Mouse (Mus musculus): ENCODE measurements around the gene Oas1a.
"Not testable (repeated sequence)": the region's sequence is repeated elsewhere in the genome, so short reads cannot be mapped to it uniquely, and the experiment has no call there.

The Oas1a gene

DNA sequence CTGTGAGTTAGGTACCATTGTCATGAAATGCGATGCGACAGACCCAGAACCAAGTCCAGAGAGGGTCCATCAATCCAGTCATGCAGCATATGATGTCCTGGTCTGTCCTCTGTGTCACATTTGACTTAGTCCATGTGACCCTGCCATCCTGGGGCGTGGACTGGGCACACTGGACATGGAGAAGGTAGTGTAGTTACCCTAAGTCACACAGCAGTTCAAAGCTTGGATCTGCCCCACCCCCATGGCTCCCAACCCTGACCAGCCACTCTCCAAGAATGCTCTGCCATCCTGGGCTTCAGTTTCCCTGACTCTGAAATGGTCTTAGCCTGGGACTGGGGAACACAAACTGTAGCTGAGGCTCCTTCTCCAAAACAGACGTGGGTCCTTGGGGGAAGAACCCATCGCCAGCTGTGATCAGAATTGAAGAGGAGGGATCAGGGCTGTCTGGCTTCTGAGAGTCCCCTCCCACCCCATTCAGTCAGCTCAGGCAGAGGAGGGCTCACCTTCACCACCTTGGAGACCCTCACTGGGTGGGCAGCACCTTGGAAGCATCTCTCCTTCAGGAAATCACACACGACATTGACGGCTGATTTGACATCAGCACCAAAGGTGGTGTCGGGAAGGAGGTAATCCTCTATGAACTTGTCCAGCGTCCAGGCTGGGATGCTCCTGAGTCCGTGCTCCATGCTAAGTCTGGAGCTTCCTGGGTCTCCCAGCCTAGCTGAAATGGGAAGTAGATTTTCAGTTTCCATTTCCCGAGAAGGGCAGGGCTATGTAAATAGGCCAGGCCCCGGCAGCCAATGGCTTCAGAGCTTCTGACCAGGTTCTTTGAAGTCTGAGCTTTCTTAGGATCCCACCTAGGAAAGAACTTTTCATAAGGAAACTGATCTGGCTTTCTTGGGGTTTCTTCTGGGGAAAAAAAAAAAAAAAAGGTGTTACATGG is at the start of gene Oas1a:
TSS of gene Oas1a (minus strand) at position 731 of the 943 bp plus-strand sequence.
- DNase-seq (ENCODE audit: low spot score in 2 of 2): not testable (repeated sequence)

DNA sequence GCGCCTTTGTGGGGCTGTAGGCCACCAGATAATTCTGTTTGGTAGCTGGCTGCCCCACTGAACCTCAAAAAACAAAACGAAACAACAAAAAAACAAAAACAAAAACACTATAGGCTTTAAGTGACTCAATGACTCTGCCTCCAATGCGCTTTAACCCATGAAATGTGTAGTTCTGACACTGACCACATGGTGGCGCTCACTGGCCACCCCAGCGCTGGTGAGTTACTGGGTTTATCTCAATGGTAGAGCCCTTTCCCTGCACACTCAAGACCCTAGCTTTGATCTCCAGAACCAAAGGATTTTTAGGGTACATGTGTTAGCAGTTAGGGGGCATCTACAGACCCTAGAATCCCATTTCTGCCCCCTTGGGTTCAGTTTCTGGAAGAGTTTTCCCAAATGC is 46.7 kb upstream of the Oas1a start:
- peak in 1 of 2 experiments; percentile 71 for DNase-seq (ENCODE audit: low spot score in 2 of 2)

DNA sequence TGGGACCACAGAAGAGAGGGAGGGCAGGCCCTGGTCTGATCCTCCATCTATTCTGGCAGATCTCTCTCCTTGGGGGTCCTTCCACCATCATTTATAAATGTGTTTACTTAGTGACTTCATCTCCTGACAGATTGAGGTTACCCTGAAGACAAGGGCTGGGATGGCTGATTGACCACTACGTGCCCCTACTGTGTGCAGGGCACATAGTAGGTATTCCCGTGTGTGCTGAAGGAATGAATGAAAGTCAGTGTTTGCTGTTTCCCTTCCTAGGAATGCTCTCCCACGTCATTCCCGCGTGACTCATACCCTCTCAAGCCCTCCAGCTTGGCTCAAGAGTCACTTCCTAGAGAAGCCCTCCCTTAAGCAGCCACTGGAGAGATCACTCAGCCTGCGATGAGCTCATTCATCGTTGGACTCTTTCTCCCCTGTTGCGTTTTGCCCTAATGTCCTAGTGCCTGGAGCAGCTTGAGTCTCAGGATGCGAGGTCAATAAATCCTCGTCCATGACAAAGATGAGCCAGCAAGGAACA is 45.0 kb upstream of the Oas1a start:
- DNase-seq (ENCODE audit: low spot score in 2 of 2): no peak

GRCm38 (mm10) chr5:120942076-120942475 is 34.8 kb upstream of the Oas1a start:
- peak; percentile 39 to 42 for DNase-seq (ENCODE audit: low spot score in 2 of 2)

GRCm38 (mm10) chr5:120938586-120938985 is 31.3 kb upstream of the Oas1a start:
- DNase-seq (ENCODE audit: low spot score in 2 of 2): no peak

DNA sequence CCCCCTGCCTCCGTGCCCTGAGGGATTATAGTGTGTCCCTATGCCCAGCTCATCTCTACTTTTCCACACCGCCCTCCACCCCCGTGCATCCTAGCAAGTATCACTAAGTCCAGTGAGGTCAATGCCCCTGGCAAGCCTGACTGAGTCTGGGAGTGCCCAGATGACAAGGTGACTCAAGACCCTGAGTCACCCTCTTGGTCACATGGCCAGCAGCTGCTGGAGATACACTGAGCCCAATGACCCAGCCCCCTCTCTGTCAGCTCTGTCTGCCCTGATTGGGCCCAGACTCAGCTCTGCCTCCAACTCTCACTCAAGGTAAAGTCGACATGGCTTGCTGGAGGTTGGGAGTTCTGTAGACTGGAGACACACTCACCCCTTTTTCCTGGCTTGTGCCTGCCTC is 30.5 kb upstream of the Oas1a start:
- DNase-seq (ENCODE audit: low spot score in 2 of 2): no peak

DNA sequence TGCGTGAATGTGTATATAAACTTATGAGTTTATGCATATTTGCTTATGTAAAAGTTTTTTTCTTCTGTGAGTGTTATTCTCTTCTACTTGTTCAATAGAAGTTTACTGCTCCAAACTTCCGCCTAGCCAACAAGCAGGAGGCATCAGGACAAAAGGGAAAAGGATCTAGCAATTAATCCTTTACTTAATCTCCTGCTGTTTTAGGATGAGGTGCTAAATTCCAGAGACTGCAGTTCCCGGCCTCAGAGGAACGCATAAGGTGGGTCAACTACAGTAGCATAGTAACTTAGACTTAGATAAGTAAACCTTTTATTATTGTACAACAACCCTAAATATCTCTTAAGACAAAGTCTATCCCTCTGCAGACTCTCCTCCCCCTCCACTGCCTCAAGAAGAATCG is 26.6 kb upstream of the Oas1a start:
- DNase-seq (ENCODE audit: low spot score in 2 of 2): no peak

DNA sequence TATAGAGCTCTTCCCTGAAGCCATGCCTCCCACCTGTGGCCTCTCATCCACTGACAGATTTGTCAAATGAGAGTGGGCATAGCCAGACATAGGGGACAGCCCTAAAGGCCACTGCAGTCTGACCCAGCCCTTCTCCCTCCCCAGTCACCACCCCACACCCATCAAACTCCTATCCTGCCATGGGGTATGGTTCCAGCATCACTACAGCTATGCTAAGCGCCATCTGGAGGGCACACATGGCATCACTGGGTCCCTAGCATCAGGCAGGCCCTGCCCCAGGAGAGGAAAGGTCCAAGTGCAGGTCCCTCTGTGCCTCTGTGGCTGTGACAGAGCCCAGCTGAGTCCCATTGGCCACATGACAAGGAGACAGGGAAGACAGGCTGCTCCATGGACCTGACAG is 19.7 kb upstream of the Oas1a start:
- DNase-seq (ENCODE audit: low spot score in 2 of 2): no peak

DNA sequence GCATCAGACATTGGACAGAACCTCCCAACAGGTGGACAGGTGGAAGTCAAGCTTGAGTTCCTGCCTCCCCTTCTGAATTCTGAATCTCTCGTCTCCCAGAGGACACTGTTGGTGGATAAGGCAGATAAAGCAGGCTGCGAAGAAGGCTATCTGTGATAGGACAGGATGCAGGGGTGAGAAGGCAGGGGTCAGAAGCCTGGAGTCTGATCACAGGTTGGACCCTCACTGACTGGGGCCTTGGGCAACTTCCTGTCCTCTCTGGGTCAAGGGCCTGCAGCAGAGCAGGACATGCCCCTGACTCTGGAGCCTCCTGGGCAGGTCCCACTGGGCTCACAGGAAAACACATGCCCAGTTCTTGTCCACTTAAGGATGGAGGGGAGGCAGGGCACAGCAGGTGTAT is 19.0 kb upstream of the Oas1a start:
- not testable (repeated sequence) for DNase-seq (ENCODE audit: low spot score in 2 of 2)

- not testable (repeated sequence) for DNase-seq (ENCODE audit: low spot score in 2 of 2)
Measured at GRCm38 (mm10) chr5:120924520-120924919, 17.2 kb upstream of the Oas1a start.

- DNase-seq (ENCODE audit: low spot score in 2 of 2): no peak
Measured at GRCm38 (mm10) chr5:120923969-120924368, 16.6 kb upstream of the Oas1a start.

DNA sequence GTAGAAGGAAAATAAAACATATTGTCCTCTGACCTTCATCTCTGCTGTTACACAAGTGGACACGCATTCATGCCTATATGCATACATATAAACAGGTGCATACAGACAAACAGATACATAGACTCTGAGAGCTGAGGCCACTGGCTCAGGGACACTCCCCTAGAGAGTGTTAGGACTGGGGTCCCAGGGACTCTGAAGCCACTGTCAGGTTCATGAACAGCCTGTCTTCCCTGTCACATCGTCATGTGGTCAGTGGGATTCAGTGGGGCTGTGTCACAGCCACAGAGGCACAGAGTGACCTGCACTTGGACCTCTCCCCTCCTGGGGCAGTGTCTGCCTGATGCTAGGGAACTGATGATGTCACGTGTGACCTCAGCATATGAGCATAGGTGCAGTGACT is 13.0 kb upstream of the Oas1a start:
- DNase-seq (ENCODE audit: low spot score in 2 of 2): no peak

DNA sequence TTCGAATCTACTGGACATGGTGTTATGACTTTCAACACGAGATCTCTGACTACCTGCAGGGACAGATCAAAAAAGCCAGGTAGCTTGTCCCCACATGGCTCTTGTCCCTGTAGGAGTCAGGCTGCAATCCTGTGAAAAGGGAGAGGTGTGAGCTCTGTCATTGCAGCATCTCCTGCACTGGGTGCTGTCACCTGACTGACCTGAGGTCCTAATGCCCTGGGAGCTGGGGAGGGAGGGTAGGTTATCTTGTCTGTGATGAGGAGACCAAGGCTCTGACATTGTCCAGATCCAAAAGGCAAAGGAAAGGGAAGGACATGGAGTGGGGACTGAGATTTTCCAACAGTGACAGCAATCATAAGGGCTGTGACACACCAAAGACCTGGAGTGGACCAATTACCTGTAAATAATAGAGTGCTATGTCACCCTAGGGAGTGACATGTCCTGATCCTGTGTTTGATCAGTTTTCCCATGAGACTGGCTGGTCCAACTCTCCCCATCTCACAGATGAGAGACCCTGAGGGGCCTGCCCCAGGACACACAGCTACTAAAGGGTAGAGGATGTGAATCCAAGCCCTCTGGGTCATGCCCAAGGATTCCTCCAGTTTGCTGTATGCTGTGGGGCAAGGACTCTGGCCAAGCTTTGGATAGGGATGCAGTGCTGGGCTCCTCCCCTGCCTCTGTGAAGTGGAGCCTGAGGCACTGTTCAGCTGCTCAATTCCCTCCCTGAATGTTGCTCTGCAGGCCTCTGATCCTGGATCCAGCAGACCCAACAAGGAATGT is 12.0 kb upstream of the Oas1a start:
- DNase-seq (ENCODE audit: low spot score in 2 of 2): not testable (repeated sequence)

DNA sequence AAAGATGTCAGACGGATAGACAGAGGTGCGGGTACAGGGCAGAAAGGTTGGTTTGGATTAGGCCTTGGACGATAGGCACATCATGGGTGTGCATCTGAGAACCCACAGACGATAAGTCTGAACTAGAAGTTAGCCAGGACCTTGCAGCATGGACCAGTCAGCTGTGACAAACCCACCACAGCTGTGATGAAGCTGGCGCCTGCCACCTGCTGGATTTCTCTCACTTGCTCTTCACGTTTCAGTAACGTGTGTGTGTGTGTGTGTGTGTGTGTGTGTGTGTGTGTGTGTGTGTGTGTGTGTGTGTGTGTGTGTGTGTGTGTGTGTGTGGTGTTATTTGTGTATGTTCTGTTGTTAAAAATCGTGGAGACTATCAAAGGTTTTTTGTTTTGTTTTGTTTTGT is 6.9 kb upstream of the Oas1a start, which contains the start of gene Oas1d:
TSS of gene Oas1d (plus strand) at position 333 of the 400 bp plus-strand sequence.
- DNase-seq (ENCODE audit: low spot score in 2 of 2): not testable (repeated sequence)

GRCm38 (mm10) chr5:120908196-120908920 is 1.0 kb upstream of the Oas1a start:
- DNase-seq (ENCODE audit: low spot score in 2 of 2): no peak

DNA sequence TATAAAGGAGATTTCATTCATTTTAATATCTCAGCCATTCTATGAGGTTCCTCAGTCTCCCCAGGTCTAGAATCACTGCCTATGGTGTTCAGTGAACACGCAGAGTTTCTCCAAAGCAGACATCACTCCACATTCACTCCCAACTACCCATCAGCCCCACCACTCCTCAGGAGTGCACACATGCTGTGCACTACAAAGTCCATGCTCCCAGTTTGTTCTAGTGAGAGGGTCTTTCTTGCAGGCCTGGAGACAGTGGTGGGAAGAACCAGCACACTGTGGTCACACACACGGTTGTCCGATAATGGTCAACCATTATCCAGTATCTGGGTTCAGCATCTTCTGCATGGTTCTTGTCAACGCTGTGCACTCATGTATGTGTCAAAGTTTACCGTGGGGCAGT is 5.3 kb downstream of the Oas1a start:
- no peak for DNase-seq (ENCODE audit: low spot score in 2 of 2)

DNA sequence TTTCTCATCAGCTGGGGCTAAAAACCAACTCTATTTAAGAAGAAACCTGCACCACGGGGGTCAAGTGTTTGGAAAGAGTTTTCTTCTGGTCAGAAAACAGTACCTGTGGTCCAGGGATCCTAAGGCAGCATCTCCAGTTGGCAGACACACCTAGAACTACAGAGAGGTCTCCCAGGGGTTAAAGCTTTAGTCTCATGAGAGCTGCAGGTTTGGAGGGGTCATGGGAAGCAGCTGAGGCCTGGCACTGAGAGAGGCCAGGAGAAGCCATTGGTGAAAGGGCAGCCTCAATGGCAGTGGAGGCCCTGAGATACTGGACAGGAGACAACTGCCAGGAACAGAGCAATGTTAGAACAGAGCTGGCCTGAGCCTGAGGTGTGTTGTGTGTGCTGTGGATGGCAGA is 6.7 kb downstream of the Oas1a start:
- no peak for DNase-seq (ENCODE audit: low spot score in 2 of 2)

- DNase-seq (ENCODE audit: low spot score in 2 of 2): no peak
Measured at GRCm38 (mm10) chr5:120898726-120899125, 8.6 kb downstream of the Oas1a start.

DNA sequence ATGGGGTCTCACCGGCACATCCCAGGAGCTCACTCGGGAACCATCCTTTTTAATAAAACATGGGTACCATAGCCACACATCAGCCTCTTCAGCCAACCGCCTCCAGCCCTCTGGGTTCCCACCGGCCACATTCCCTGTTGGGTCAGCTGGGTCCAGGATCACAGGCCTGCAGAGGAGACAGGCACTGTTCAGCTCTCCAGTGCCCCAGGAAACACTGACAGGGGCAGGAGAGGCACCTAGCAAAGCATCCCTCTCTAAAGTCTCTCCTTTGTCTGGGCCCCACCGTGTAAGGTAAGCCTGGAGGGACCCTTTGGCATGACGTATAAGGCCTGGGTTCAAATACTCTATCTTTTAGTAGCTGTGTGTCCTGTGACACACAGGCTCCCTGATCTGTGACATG is 9.0 kb downstream of the Oas1a start:
- no peak for DNase-seq (ENCODE audit: low spot score in 2 of 2)

GRCm38 (mm10) chr5:120895231-120895900 is 12.0 kb downstream of the Oas1a start:
- no peak for DNase-seq (ENCODE audit: low spot score in 2 of 2)

DNA sequence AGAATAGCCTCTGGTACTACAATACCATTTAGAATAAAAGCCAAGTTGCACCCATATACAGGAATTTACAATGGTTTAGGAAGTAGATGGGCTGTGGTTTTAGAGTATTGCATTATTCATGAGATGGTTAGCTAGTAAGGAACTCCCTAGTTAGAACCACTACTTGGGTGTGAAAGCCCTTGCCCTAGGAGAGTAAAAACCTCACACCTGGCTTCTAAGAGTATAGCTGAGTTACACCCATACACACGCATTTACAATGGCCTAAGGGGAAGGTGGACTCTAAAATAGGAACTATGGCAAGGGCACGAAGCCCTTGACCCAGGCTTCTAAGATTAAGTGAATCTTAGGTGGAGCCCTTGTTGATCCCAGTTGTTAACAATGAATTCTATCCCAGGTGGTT is 12.6 kb downstream of the Oas1a start:
- DNase-seq (ENCODE audit: low spot score in 2 of 2): not testable (repeated sequence)
